Mouse (Mus musculus) bone marrow, adult 2 months (tissue): ENCODE results near the gene Ddx18. TPM values are rescaled to one million over a fixed set of nuclear protein-coding genes. Genes with fewer than 3 reads are reported as not detected.

Source experiments
- H3K27ac ChIP-seq: fragments of 200-500 bp; 2 replicates; pipeline ENCODE4 v1.5.1; 2012; ENCODE audit warnings: low read depth, mild to moderate bottlenecking, control low read depth, inconsistent platforms, low read length; ENCODE audit not compliant: control insufficient read depth, poor library complexity, insufficient read depth
- H3K4me1 ChIP-seq: fragments of 200-500 bp; 2 replicates; pipeline ENCODE4 v1.6.1; 2011; ENCODE audit warnings: low read length; ENCODE audit not compliant: control insufficient read depth, insufficient read depth
- H3K4me3 ChIP-seq: fragments of 200-500 bp; replicated peaks from 2 replicates; pipeline ENCODE3; 2011; ENCODE audit warnings: mild to moderate bottlenecking, low read depth, low read length, control low read depth; ENCODE audit not compliant: control insufficient read depth
- CTCF ChIP-seq: fragments of 200-500 bp; IDR thresholded peaks from 2 replicates; pipeline ENCODE4 v1.5.1; 2011; ENCODE audit warnings: low read length, control low read depth; ENCODE audit not compliant: control insufficient read depth, insufficient read depth
- POLR2A ChIP-seq: fragments of 200-500 bp; IDR thresholded peaks from 2 replicates; pipeline ENCODE4 v1.6.1; 2011; ENCODE audit warnings: low read depth, mild to moderate bottlenecking, control low read depth, low read length, borderline replicate concordance; ENCODE audit not compliant: control insufficient read depth
- WGBS: fragments of 180-500 bp; shearing (Covaris S2); methylation state at CpG from one replicate; pipeline ENCODE4 v1.1.7; 2018; 5-methylcytosine and 5-hydroxymethylcytosine counted together
- polyA plus RNA-seq: library from polyadenylated mRNA; stranded (reverse); fragments of >200 nt; gene quantifications from 2 replicates; pipeline ENCODE4 v1.2.4, GENCODE M21; 2011; ENCODE audit warnings: low replicate concordance; ENCODE audit not compliant: missing spikeins, insufficient read depth, insufficient read length

The Ddx18 gene
- polyA plus RNA-seq, 1 experiment, result 41.0 TPM

GRCm38 (mm10) chr1:121510420-121511140 is 57.2 kb downstream of the Ddx18 start:
- Histone ChIP-seq H3K27ac (no peak overlapping the region), H3K4me3 (no peak overlapping the region), H3K4me1 (no peaks in the 10 kb centered on the region)
- TF ChIP-seq CTCF, result no peak
- TF ChIP-seq POLR2A, result no peak
- 85% methylated on average over 19 of the region's 19 CpGs for WGBS

DNA sequence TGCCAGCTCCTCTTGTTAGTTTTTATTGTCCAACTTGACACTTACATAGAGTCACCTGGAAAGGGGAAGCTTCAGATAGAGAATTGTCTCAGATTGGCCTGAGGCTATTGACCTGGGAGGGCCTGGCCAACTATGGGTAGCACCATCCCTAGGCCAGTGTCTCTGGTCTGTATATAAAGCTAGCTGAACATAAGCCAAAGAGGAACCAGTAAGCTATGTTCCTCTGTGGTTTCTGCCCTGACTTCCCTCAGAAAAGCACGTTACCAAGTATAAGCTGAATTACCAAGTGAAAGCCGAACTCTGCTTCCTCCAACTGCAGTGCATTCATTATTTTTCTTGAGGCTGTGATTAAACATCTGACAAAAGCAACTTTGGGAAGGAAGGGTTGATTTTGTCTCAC is 59.1 kb downstream of the Ddx18 start:
- Histone ChIP-seq H3K4me3 (no peak overlapping the region), H3K4me1 (no peaks in the 10 kb centered on the region), H3K27ac (no peak overlapping the region)
- no peak for TF ChIP-seq CTCF
- TF ChIP-seq POLR2A, result no peak
- 6% methylated on average over 2 of the region's 2 CpGs for WGBS

Other genes with a start within 250 kb of the Ddx18 start
- 6.4 and 7.4 TPM in 2 replicates for gene Insig2, start 235.4 kb downstream of the Ddx18 start, polyA plus RNA-seq
- gene Ccdc93, start 136.9 kb downstream of the Ddx18 start, polyA plus RNA-seq, result 3.5 and 4.7 TPM in 2 replicates
- not detected in 2 replicates for gene Htr5b, start 39.5 kb downstream of the Ddx18 start, polyA plus RNA-seq